Mouse (Mus musculus): ENCODE measurements around the gene Ndufa4.

GRCm38 (mm10) chr6:11906890-11907268 is 418 bp downstream of the Ndufa4 start:
- no peak for TF ChIP-seq CTCF (IDR thresholded peaks at IDR 0.05; ENCODE audit: control insufficient read depth, insufficient read depth, insufficient read length)
- no peak for TF ChIP-seq FOSL1 (IDR thresholded peaks at IDR 0.05; ENCODE audit: insufficient read depth, low read length, poor library complexity, severe bottlenecking)
